Mouse (Mus musculus) cerebellum, postnatal 36 days (tissue): ENCODE data around the gene Gm10354.
"Not testable (repeated sequence)": the region's sequence is repeated elsewhere in the genome, so short reads cannot be mapped to it uniquely, and the experiment has no call there.

Source experiments
- DNase-seq, 2 experiments: peaks; one replicate each; pipeline ENCODE4 v3.0.0; 2021 to 2022; ENCODE audit warnings: mixed read lengths in 2 of 2

Gene Gm10354

DNA sequence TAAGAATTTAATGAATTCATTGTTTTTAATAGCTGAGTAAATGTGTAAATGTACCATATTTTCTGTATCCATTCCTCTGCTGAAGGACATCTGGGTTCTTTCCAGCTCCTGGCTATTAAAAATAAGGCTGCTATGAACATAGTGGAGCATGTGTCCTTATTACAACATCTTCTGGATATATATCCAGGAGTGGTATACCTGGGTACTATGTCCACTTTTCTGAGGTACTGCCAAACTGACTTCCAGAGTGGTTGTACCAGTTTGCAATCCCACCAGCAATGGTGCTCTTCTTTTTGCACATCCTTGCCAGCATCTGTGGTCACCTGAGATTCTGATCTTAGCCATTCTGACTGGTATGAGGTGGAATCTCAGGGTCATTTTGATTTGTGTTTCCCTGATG, 25.1 kb downstream of the Gm10354 start:
- DNase-seq = not testable (repeated sequence)

DNA sequence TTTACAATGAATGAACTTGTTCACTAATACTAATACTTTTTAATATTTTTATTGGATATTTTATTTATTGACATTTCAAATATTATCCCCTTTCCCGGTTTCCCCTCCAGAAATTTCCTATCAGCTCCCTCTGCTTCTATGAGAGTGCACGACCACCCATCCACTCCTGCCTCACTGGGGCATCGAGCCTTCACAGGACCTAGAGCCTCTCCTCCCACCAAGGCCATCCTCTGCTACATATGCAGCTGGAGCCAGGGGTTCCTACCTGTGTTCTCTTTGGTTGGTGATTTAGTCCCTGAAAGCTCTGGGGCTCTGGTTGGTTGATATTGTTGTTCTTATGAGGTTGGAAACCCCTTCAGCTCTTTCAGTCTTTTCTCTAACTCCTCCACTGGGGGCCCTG, 26.0 kb downstream of the Gm10354 start:
- DNase-seq = not testable (repeated sequence)

DNA sequence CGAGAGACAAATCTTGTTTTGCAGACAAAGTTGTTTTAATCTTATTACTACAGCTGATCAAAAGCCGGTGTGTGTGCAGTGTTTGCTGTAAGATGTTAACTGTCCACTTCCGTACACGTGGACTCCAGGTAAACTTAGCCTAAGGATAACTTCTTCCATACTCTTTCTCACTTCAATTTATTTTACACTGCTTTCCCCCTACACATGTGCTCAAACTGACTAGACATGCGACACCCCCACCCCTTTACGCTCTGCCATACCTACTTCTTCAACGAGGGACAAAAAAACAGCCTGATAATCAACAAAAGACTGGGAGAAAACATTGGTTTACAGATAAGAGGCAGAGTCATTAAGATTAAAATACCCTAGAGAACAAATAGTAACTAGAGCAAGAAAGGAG, 26.9 kb downstream of the Gm10354 start:
- DNase-seq = not testable (repeated sequence)

- not testable (repeated sequence) for DNase-seq
Measured at GRCm38 (mm10) chr5:14947482-14948198, 31.1 kb downstream of the Gm10354 start.

- DNase-seq = not testable (repeated sequence)
Measured at GRCm38 (mm10) chr5:14945524-14945923, 33.2 kb downstream of the Gm10354 start.

- not testable (repeated sequence) for DNase-seq
Measured at GRCm38 (mm10) chr5:14941043-14941442, 37.7 kb downstream of the Gm10354 start.

DNA sequence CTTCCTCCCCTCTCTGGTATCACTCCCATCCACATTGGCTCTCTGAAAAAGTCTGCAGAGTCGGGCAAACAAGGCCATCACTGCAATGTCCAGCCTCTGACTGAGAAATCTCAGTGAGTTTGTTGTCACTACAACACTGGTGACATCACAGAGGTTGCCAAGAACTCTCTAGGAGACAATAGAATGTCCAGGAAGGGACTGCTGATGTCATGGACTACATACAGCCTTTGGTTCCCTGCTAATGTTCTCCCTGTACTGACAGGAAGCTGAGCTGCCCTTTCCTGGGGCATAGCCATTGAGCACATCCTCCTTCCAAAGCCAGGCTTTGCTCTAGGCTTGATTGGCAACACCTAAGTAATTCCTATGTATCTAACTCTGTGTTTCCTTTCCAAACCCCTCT, 40.4 kb downstream of the Gm10354 start, which contains the start of gene Speer4e:
TSS of gene Speer4e (minus strand) at position 101 of the 400 bp plus-strand sequence.
- not testable (repeated sequence) for DNase-seq

- not testable (repeated sequence) for DNase-seq
Measured at GRCm38 (mm10) chr5:14933721-14934120, 45.0 kb downstream of the Gm10354 start.

GRCm38 (mm10) chr5:14927047-14927446, 51.7 kb downstream of the Gm10354 start:
- not testable (repeated sequence) for DNase-seq
